Mouse (Mus musculus): ENCODE results near the gene Pik3ip1.

Gene Pik3ip1

DNA sequence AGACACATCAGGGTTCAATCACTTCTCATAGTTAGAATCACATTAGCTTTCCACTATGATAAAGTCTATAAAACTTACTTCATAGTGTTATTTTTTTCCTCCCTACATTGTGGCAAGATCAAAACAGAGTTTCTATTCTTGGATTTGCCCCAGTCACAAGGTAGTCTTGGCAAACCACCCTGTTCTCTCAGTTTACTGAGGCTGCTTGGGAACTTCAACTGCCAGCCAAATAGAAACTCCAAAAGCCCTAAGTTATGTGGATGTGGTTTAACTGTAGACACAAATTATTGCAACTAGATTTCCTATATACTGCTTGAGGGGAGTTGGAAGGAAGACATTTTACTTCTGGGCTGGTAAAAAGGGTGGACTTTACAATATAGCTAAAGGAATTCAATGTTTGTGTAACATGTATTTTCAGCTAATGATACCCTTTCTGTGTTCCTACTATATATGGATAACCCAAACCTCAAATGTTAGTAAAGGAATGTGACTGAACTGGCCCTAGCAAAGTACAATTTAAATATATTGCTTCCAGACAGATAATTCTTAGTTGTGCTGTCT, at the start of gene Pik3ip1:
Gene Pik3ip1, plus strand, starts transcription at position 511 of the 561 bp plus-strand sequence.
- in situ Hi-C loops (cut with MboI, MseI) = loop anchor here in 1 of 2 experiments (5.0 kb wide), 2 partner anchors 38 to 72 kb away; no protein-coding TSS in a partner anchor

DNA sequence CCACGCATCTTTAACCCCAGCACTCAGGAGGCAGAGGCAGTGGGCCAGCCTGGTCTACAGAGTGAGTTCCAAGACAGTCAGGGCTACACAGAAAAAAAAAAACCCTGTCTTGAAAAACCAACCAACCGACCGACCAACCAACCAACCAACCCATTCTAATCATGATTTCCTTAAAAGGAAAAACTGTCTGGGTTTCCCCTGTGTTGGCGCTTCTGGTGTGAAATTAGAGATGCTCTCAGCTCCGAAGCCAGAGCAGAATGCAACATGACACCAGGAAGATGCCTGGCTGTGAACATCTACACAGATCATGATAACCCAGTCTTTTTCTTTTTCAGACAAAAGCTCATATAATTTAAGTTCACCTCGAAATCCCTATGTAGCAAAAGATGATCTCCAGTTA, 47.3 kb upstream of the Pik3ip1 start:
- in situ Hi-C loops (cut with MboI, MseI) = no loop called here

DNA sequence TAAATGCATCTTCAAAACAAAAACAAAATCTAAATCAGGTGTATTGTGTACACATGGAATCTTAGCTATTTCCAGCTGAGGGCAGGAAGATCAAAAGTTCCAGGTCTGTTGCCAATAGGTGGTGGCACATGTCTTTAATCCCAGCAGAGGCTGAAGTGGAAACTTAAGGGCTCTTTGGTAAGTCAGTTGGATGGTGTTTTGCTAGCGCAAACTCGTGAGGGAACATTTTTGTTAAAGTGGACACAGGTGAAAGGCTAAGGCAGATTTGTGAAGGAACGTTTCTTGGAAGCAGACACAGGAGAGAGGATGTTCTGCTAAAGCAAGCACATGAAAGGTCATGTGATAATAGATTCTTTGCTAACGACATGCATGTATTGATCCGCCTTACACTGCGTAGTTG, 46.6 kb upstream of the Pik3ip1 start:
- in situ Hi-C loops (cut with MboI, MseI) = no loop called here

DNA sequence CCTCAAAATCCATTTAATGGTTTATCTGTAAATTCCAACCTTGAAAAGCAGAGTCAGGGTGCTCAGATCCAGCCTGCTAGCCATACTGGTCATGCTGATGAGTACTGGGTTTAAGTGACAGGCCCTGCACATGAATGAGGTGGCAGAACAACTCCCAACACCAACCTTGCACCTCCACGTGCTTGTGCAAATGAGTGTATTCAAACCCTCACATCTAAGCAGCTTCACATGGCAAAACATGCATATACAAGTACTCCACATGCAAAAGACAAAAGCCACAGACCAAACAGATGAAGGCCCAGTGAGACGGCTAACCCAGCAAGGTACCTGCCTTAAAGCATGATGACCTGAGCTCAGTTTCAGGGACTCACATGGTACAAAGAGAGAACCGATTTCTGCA, 44.3 kb upstream of the Pik3ip1 start:
- in situ Hi-C loops (cut with MboI, MseI) = no loop called here

DNA sequence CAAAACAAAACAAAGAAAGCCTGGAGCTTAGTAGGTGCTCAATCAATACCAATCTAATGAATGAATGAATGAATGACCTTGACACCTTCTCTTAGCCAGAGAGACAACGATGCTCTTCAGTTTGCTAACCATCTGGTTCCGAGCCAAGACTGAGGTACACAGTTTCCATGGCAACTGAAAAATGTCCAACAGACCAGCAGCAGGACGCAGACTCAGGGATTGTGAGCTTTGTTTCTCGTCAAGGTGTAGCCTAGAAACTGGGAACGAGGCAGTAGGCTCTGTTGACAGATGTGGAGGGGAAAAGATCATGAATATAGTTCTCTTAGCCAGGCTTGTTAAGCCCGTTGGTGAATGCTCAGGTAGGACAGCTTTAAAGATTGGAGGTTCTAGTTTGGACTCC, 43.1 kb upstream of the Pik3ip1 start:
- in situ Hi-C loops (cut with MboI, MseI) = no loop called here

DNA sequence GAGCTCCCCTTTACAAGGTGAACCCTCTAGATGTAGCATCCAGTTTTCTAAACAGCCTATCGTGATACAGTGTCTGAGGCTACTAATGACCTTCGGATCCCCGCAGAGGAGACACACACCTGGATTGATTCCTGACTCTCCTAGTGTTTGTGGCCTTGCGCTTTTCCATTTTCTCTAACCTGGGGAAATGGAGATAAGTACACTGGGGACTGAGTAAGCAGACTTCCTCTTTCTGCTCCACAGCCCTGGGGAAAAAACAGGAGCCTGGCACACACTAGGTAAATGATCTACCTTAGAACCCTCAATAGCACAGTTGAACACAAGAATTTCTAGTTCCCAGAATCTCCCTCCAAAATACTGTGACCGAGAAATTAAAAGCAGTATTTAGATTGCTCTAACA, 42.3 kb upstream of the Pik3ip1 start:
- in situ Hi-C loops (cut with MboI, MseI) = no loop called here

DNA sequence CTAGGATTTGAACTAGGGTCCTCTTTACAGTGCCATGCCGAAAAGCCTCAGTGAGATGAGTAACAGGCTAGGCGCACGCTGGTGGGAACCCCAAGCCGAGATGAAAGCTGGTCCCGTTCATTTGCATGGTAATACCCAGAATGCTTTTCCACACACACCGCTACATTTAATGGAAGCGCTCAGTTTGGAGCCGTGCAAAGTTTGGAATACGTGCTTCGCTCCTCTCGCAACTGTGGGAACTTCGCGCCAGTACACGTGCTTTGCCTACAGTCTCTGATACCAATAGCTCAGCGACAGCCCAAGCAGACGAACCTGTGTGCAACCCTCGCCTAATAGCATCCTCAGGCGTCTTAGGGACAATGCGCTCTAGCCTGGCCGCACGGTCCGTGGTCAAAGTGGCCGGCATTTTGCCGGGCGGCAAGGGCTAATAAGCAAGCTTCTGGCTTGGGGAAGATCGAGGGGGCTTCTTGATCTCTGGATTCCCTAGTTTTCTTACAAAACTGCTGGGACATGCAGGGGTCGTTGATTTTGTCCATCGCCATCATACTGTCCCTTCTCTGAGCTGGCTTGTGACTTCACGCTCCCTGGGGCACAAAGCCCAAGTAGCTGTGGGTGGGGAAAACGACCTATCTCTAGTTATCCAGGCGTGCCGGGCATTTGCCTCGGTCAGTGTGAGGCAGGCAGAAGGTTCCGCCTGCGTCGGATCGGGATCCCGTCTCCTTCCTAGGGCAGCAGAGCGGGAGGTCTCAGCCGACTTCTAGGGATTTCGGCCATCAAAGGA, 41.5 kb upstream of the Pik3ip1 start, which contains the start of gene Patz1:
Gene Patz1, plus strand, starts transcription at position 354 of the 781 bp plus-strand sequence.
- in situ Hi-C loops (cut with MboI, MseI) = no loop called here

DNA sequence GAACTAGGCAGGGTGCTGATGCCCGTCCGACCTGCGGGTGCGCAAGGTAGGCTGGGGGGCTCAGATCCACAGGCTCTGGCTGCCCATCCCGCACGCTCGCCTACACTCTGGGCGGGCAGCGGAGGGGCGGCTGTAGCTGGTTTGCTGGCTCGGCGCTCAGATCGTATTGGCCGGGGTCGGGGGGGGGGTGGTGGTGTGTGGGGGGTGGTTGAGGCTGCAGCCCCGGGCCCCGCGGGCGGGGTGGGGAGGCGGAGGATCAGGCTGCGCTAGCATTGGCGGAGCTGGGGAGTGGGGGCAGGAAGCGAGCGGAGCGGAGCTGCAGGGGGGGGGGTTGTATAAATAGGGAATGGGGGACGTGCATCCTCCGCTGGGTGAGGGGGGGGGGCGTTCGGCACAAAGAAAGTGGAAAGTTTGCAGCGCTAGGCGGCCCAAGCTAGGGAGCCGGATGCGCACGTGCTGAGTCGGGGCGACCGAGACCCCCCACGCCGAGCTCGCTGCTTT, 40.8 kb upstream of the Pik3ip1 start:
- in situ Hi-C loops (cut with MboI, MseI) = no loop called here

DNA sequence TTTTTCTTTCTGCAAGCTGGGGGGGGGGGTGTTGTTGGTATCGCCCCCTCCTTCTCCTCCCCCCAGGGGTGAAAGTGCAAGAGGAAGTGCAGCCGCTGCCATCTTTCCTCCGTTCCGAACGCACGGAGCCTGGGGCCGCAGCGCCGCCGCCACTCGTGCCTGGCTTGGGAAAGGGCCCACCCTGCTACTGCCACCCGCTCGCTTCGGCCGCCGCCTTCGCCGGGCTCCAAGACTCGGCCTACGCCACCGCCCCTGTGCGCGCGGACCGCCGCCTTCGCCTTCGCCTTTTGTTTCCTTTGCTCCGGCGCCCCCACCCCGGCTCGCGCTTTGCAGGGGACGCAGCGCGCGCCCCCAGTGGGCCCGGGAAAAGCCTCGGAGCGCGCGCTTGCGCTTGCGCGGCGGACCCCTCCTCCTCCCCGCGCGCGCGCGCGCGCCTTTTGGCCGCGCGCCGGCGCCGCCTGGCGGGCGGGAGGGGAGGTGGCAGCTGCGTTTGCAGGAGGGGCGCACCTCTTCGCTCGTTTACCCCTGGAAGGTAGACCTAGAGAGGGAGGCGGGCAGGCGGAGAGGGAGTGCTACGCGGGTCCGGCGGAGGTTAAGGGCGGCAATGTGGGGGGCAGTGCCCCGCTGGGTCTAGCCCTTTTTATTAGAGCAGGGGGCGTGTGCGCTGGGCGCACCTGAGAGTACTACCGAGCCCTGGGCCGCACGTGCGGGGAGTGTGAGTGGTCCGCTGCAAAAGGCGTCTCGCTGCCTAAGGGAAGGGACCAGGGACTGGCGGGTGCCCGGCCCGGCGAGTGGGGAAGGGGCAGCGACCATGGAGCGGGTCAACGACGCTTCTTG, 40.2 kb upstream of the Pik3ip1 start:
- in situ Hi-C loops (cut with MboI, MseI) = loop anchor here in 1 of 2 experiments (5.0 kb wide), 1 partner anchor 37 kb away; no protein-coding TSS in a partner anchor

DNA sequence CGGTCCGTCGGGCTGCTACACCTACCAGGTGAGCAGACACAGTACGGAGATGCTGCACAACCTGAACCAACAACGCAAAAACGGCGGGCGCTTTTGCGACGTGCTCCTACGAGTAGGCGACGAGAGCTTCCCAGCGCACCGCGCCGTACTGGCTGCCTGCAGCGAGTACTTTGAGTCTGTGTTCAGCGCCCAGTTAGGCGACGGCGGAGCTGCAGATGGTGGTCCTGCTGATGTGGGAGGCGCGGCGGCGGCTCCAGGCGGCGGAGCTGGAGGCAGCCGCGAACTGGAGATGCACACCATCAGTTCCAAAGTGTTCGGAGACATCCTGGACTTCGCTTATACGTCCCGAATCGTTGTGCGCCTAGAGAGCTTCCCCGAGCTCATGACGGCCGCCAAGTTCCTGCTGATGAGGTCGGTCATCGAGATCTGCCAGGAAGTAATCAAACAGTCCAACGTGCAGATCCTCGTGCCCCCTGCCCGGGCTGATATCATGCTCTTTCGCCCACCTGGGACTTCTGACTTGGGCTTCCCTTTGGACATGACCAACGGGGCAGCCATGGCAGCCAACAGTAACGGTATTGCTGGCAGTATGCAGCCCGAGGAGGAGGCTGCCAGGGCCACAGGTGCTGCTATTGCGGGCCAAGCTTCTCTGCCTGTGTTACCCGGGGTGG, 39.4 kb upstream of the Pik3ip1 start:
- in situ Hi-C loops (cut with MboI, MseI) = loop anchor here in 1 of 2 experiments (5.0 kb wide), 1 partner anchor 37 kb away; no protein-coding TSS in a partner anchor

DNA sequence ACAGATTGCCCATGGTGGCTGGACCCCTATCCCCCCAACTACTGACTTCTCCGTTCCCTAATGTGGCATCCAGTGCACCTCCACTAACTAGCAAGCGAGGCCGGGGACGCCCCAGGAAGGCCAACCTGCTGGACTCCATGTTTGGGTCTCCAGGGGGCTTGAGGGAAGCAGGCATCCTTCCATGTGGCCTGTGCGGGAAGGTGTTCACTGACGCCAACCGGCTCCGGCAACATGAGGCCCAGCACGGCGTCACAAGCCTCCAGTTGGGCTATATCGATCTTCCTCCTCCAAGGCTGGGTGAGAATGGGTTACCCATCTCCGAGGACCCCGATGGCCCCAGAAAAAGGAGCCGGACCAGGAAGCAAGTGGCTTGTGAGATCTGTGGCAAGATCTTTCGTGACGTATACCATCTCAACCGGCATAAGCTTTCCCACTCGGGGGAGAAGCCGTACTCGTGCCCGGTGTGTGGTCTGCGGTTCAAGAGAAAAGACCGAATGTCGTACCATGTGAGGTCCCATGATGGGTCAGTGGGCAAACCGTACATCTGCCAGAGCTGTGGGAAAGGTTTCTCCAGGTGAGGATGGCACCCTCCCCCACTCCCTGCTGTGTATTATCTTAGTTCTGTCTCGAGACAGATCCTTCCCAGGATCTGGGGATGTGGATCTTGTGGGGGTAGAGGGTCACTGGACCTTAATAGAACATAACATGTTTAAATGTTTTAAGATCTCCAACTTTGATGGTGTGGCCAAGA, 38.7 kb upstream of the Pik3ip1 start:
- in situ Hi-C loops (cut with MboI, MseI) = loop anchor here in 1 of 2 experiments (5.0 kb wide), 1 partner anchor 36 kb away; no protein-coding TSS in a partner anchor

DNA sequence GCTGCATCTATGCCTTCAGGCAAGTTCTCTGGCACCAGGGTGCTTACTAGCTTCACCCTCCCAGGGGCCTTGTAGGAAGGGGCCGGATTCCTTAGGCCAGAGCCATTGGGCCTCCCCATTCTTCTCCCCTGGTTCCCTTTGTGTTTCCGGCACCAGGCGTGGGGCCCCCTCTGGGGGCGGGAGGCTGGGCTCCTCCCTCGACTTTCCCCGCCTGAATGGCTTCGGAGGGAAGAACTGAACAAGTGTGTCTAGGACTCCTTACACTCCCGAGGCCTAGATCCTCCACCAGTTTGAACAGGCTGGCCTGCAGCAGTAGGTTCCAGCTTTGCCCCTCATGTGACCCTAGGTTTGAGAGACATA, 38.2 kb upstream of the Pik3ip1 start:
- in situ Hi-C loops (cut with MboI, MseI) = loop anchor here in 1 of 2 experiments (5.0 kb wide), 1 partner anchor 35 kb away; no protein-coding TSS in a partner anchor

DNA sequence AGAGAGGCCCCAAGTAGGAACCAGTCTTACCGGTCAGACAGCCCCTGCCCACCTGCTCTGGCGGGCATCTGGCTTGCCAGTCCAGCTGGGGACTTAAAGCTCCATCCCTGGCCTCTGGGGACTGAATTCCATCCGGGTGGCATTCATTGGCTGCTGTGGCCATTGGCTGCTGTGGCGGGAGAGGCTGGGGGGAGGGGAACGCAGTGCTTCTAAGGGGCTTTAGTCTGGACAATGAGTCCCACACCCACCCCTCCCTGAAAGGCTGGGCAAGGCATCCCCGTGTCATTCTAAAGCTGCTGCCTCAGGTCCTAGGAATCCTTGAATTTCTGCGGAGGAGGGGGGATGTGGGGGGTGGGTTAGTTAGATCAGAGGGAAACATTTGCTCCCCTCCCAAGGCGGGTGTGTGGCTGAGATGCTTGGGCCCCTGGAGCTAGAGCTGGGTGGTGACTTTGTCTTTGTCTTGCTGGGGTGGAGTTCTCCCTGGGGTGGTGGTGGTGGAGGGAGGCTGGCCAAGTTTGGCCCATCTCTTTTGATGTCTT, 37.4 kb upstream of the Pik3ip1 start:
- in situ Hi-C loops (cut with MboI, MseI) = loop anchor here in 1 of 2 experiments (5.0 kb wide), 1 partner anchor 35 kb away; no protein-coding TSS in a partner anchor

DNA sequence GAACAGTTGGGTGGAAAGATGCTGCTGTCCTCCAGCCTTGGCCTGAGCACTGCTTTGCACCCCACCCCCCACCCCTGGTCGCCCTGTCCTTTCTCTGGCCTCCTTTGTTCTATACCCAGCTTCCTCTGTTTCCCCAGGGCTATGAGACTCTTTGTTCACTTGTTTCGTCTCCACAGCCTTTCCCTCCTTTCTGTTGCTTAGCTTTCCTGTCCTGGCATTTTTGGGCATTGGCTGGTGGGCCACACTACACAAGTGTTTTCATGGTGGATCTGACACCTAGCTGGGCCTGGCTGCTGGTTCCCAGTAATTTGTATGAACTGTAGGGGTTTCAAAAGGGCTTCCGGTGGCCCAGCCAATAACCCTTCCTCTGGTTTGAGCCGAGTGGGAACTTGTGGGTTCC, 36.8 kb upstream of the Pik3ip1 start:
- in situ Hi-C loops (cut with MboI, MseI) = loop anchor here in 1 of 2 experiments (5.0 kb wide), 1 partner anchor 34 kb away; no protein-coding TSS in a partner anchor

DNA sequence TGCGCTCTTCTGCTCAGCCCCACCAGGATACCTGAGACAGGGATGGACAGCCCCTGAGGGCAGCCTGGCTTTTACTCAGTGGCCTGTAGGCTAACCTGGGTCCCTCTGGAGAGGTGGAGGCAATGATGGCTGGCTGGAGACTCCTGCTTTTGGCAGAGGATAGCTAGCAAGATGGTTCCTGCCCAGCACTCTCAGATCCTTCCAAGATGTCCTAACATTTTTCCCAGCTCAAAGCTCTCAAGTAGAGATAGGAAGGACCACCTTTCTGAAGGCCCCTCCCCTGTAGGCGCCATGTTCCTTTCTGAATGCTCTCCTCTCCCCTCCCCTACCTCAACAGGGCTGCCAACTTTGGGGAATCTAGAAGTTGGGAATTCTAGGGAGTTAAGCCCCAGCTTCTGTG, 35.6 kb upstream of the Pik3ip1 start:
- in situ Hi-C loops (cut with MboI, MseI) = loop anchor here in 1 of 2 experiments (5.0 kb wide), 1 partner anchor 33 kb away; no protein-coding TSS in a partner anchor

DNA sequence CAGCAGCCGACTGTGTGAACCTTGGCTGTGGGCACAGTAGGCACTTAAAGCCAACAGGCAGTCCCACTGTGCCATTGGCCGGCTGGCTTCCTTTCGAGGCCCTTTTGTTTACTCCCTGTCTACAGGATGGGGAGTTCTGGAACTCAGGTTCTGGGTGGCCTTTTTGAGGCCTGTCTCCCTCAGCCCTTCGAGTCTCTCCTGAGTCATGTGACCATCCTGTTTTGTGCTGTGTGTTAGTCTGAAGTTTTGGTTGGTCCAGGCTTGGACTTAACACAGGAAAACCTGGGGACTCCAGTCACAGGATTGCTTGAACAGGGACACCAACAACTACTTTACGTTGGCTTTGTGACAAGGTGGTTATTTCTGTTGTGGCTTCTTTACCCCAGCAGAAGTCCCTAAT, 34.1 kb upstream of the Pik3ip1 start:
- in situ Hi-C loops (cut with MboI, MseI) = no loop called here

DNA sequence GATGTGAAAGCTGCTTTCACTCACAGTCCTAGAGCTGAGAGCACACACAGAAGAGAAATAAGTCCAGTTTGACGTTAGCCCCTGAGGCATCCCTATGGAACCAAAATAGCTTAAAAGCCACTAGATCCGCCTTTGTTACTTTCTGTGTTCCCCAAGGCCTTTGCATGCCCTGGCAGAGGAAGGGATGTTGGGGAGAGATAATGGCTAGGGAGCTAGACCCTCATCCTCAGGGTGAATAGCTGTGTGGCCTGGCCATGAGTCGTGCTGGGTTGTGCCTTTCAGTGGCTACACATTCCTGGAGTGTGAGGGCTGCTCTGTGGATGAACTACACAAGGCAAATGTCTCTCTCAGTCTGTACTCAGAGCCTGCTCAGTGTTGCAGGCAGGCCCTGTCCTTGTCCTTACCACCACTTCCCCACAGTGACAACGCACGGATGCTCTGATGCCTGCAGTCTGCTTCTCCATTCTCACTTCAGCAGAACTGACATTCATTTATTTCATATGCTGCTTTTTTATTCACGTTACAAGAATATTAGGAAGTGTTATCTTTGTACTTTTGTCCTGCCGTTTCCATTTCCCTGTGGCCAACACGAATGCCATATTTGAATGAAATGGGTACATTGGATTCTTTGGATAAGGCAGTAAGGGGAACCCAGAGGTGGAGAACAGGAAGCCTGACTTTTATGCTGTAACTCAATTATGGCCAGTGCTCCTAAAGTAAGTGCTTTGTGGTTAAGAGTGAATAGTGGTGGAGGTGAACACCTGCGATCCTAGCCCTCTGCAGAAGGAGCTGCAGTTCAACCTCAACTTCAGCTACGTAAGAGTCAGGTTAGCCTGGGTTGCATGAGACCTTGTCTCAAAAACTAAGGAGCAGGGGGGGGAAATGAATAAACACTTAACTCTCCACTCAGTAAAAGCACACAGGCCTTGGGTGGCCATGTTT, 32.1 kb upstream of the Pik3ip1 start:
- in situ Hi-C loops (cut with MboI, MseI) = no loop called here

DNA sequence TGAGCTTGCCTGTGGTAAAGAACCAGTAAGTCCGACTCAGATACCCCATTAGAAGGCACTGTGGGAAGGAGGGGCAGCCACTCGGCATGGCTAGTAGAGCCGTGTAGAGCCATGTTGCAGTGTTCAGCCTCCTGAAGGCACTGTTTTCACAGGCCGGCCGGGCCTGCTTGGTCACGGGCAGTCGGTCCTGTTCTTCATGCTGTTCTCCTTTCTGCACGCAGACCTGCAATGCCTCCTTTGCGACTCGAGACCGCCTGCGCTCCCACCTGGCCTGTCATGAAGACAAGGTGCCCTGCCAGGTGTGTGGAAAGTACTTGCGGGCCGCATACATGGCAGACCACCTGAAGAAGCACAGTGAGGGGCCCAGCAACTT, 31.4 kb upstream of the Pik3ip1 start:
- in situ Hi-C loops (cut with MboI, MseI) = no loop called here

DNA sequence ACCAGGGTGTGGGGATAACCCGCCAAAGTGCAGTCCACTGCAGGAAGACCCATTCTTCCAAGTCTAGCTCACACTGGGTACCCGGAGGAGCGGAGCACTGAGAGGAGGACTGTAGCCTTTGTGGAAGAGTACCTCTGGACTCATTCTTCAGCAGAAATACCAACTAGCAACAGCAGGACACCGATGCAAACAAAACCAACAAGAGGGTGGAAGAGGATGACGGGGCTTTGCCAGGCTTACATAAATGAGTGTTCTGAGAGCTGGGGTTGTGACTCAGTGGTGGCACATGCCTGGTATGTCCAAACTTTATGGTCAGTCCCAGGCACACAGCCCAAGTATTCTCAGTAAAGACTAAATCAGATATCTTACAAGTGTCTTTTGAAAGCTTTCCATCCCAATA, 29.1 kb upstream of the Pik3ip1 start:
- in situ Hi-C loops (cut with MboI, MseI) = no loop called here

Data from T-helper 17 cell (primary cell).